Mouse (Mus musculus): Measurements from ENCODE around the gene Fkbp9. TPM values are rescaled to one million over a fixed set of nuclear protein-coding genes. Genes with fewer than 3 reads are reported as not detected.

Gene Fkbp9
- polyA plus RNA-seq, 1 experiment from 2014 or later = 89.0 TPM

GRCm38 (mm10) chr6:56888561-56888960 lies 56.7 kb downstream of the Fkbp9 start:
- Histone ChIP-seq H3K27ac (ENCODE audit: low read length) (no peak overlapping the region), H3K4me3 (ENCODE audit: low read length) (no peak overlapping the region), H3K27me3 (replicated peaks; ENCODE audit: control insufficient read depth, insufficient read depth, low read length) (no peaks in the 10 kb centered on the region), H3K4me1 (ENCODE audit: control insufficient read depth, insufficient read depth, low read length) (no peaks in the 10 kb centered on the region), H3K9me3 (ENCODE audit: control insufficient read depth, low read length) (no peaks in the 10 kb centered on the region), H3K36me3 (ENCODE audit: control insufficient read depth, insufficient read depth, low read length) (peaks cover 2% of the 10 kb centered on the region; the same call in 1 of the 2 replicates), H3K9ac (ENCODE audit: low read depth, low read length) (no peak overlapping the region), H3K4me2 (ENCODE audit: low read depth, low read length) (no peak overlapping the region)
- 94% methylated on average over 6 of the region's 6 CpGs for WGBS
- ATAC-seq = no peak

- Histone ChIP-seq H3K36me3 (ENCODE audit: control insufficient read depth, insufficient read depth, low read length) (peaks cover 2% of the 10 kb centered on the region; the same call in 1 of the 2 replicates), H3K4me1 (ENCODE audit: control insufficient read depth, insufficient read depth, low read length) (no peaks in the 10 kb centered on the region), H3K4me3 (ENCODE audit: low read length) (no peak overlapping the region), H3K27me3 (replicated peaks; ENCODE audit: control insufficient read depth, insufficient read depth, low read length) (no peaks in the 10 kb centered on the region), H3K4me2 (ENCODE audit: low read depth, low read length) (no peak overlapping the region), H3K27ac (ENCODE audit: low read length) (no peak overlapping the region), H3K9ac (ENCODE audit: low read depth, low read length) (no peak overlapping the region), H3K9me3 (ENCODE audit: control insufficient read depth, low read length) (no peaks in the 10 kb centered on the region)
- 98% methylated on average over 2 of the region's 2 CpGs for WGBS
- no peak for ATAC-seq
Observed at GRCm38 (mm10) chr6:56890762-56891161, 58.9 kb downstream of the Fkbp9 start.

- Histone ChIP-seq H3K9ac (ENCODE audit: low read depth, low read length) (no peak overlapping the region), H3K27me3 (replicated peaks; ENCODE audit: control insufficient read depth, insufficient read depth, low read length) (no peaks in the 10 kb centered on the region), H3K4me2 (ENCODE audit: low read depth, low read length) (no peak overlapping the region), H3K27ac (ENCODE audit: low read length) (no peak overlapping the region), H3K4me1 (ENCODE audit: control insufficient read depth, insufficient read depth, low read length) (peaks cover 23% of the 10 kb centered on the region), H3K9me3 (ENCODE audit: control insufficient read depth, low read length) (no peaks in the 10 kb centered on the region), H3K36me3 (ENCODE audit: control insufficient read depth, insufficient read depth, low read length) (no peaks in the 10 kb centered on the region), H3K4me3 (ENCODE audit: low read length) (no peak overlapping the region)
- no peak for ATAC-seq
- 64% methylated on average over 3 of the region's 3 CpGs for WGBS
Observed at GRCm38 (mm10) chr6:56899601-56900000, 67.7 kb downstream of the Fkbp9 start.

DNA sequence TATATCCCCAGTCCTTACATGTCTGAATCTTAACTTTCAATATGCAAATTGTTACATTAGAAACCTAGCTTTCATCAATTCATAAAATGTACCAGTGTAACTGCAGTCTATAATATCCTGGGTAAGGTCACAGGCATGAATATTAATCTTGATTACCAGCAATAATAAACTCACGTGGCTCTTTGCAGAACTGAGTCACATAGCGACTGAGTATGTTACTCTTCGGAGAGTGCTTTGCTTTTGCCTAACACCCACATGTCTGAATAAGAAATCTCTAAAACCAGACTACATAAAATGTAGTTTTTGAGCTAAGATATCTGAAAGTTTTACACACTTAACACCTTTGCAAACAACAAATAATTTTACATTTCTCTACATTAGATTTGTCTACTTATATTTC lies 69.5 kb downstream of the Fkbp9 start:
- Histone ChIP-seq H3K36me3 (ENCODE audit: control insufficient read depth, insufficient read depth, low read length) (no peaks in the 10 kb centered on the region), H3K9ac (ENCODE audit: low read depth, low read length) (no peak overlapping the region), H3K27me3 (replicated peaks; ENCODE audit: control insufficient read depth, insufficient read depth, low read length) (no peaks in the 10 kb centered on the region), H3K27ac (ENCODE audit: low read length) (no peak overlapping the region), H3K4me2 (ENCODE audit: low read depth, low read length) (0 out of 2 replicates have a peak overlapping the region, but pooled peaks have one; percentile 32), H3K4me1 (ENCODE audit: control insufficient read depth, insufficient read depth, low read length) (peaks cover 29% of the 10 kb centered on the region), H3K4me3 (ENCODE audit: low read length) (peak overlapping the region; percentile 22; the same call in 1 of the 2 replicates), H3K9me3 (ENCODE audit: control insufficient read depth, low read length) (no peaks in the 10 kb centered on the region)
- ATAC-seq = peak; percentile 70
- 46% methylated on average over 3 of the region's 3 CpGs for WGBS

- Histone ChIP-seq H3K36me3 (ENCODE audit: control insufficient read depth, insufficient read depth, low read length) (no peaks in the 10 kb centered on the region), H3K4me3 (ENCODE audit: low read length) (peak overlapping the region; percentile 22; the same call in 1 of the 2 replicates), H3K4me1 (ENCODE audit: control insufficient read depth, insufficient read depth, low read length) (peaks cover 33% of the 10 kb centered on the region), H3K9me3 (ENCODE audit: control insufficient read depth, low read length) (no peaks in the 10 kb centered on the region), H3K4me2 (ENCODE audit: low read depth, low read length) (peak overlapping the region; percentile 37), H3K27me3 (replicated peaks; ENCODE audit: control insufficient read depth, insufficient read depth, low read length) (no peaks in the 10 kb centered on the region), H3K9ac (ENCODE audit: low read depth, low read length) (no peak overlapping the region), H3K27ac (ENCODE audit: low read length) (peak overlapping the region; percentile 79)
- ATAC-seq = peak; percentile 95
- WGBS = 39% methylated on average over 12 of the region's 12 CpGs
Observed at GRCm38 (mm10) chr6:56901824-56902386, 70.0 kb downstream of the Fkbp9 start.

DNA sequence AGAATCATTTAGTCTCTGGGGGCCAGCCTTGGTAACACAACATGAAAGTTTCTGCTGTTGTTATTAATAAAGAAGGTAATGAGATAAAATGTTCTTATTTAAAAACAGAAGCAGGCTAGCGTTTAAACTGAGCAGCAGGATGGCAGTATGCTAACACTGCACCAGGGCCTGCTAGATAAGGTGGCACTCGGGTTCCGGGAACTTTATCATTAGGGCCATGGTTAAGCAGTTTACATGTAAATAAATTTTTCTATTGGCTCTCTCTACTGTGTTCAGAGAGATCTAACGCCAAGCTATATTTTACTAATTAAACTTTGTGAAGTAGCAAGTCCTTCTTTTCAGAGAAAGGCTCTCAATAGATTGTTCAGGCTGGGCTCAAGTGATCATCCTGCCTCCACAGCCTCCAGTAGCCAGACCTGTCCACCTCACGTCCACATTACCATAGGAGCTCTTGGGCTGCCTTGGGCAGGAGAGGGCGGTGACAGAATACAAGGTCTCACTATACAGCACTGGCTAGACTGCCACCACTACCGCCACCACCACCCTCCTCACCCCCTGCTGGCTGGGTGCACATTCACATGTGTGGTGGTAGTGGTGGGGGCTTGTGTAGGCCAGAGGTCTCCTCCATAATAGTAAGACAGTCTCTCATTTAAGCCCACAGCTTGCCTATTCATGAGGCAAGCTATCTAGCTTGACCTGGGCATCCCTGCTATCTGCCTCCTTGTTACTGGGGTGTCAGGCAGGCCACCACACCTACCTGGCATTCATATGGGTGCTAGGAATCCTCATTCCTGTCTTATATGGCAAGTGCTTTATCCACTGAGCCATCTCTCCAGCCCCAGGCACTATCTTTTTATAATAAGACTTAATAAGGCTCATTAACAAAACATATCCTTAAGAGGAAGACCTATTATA lies 71.0 kb downstream of the Fkbp9 start:
- no peak for ATAC-seq
- Histone ChIP-seq H3K36me3 (ENCODE audit: control insufficient read depth, insufficient read depth, low read length) (no peaks in the 10 kb centered on the region), H3K9ac (ENCODE audit: low read depth, low read length) (peak overlapping the region; percentile 13; the same call in 1 of the 2 replicates), H3K27ac (ENCODE audit: low read length) (no peak overlapping the region), H3K9me3 (ENCODE audit: control insufficient read depth, low read length) (no peaks in the 10 kb centered on the region), H3K4me1 (ENCODE audit: control insufficient read depth, insufficient read depth, low read length) (peaks cover 33% of the 10 kb centered on the region), H3K4me2 (ENCODE audit: low read depth, low read length) (no peak overlapping the region), H3K4me3 (ENCODE audit: low read length) (no peak overlapping the region), H3K27me3 (replicated peaks; ENCODE audit: control insufficient read depth, insufficient read depth, low read length) (no peaks in the 10 kb centered on the region)
- WGBS = 76% methylated on average over 7 of the region's 7 CpGs

GRCm38 (mm10) chr6:56903831-56904230 lies 72.0 kb downstream of the Fkbp9 start:
- Histone ChIP-seq H3K4me3 (ENCODE audit: low read length) (no peak overlapping the region), H3K9me3 (ENCODE audit: control insufficient read depth, low read length) (no peaks in the 10 kb centered on the region), H3K4me1 (ENCODE audit: control insufficient read depth, insufficient read depth, low read length) (peaks cover 33% of the 10 kb centered on the region), H3K9ac (ENCODE audit: low read depth, low read length) (no peak overlapping the region), H3K36me3 (ENCODE audit: control insufficient read depth, insufficient read depth, low read length) (no peaks in the 10 kb centered on the region), H3K27me3 (replicated peaks; ENCODE audit: control insufficient read depth, insufficient read depth, low read length) (no peaks in the 10 kb centered on the region), H3K4me2 (ENCODE audit: low read depth, low read length) (no peak overlapping the region), H3K27ac (ENCODE audit: low read length) (peak overlapping the region; percentile 23; the same call in 1 of the 2 replicates)
- 31% methylated on average over 6 of the region's 6 CpGs for WGBS
- no peak for ATAC-seq

DNA sequence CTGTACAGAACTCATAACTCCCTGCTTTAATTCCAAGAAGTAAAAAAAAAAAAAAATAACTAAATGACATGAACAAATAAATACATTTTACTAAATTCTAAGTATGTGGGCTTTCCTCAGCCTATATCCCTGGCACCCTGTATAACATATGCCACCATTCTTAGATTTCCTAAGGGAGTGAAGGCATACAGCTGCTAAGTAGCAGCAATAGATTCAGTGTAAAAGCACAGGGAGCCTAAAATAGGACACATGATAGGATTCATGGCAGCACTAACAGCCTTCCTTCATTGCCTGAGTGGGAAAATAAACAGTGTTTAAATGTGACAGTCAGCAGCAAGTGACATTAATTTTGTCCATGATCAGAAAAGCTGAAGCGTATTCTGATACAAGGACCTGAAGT lies 72.5 kb downstream of the Fkbp9 start:
- Histone ChIP-seq H3K36me3 (ENCODE audit: control insufficient read depth, insufficient read depth, low read length) (no peaks in the 10 kb centered on the region), H3K4me2 (ENCODE audit: low read depth, low read length) (no peak overlapping the region), H3K4me1 (ENCODE audit: control insufficient read depth, insufficient read depth, low read length) (peaks cover 33% of the 10 kb centered on the region), H3K27me3 (replicated peaks; ENCODE audit: control insufficient read depth, insufficient read depth, low read length) (no peaks in the 10 kb centered on the region), H3K9ac (ENCODE audit: low read depth, low read length) (no peak overlapping the region), H3K27ac (ENCODE audit: low read length) (no peak overlapping the region; the same call in 1 of the 2 replicates), H3K9me3 (ENCODE audit: control insufficient read depth, low read length) (no peaks in the 10 kb centered on the region), H3K4me3 (ENCODE audit: low read length) (no peak overlapping the region)
- no peak for ATAC-seq
- 76% methylated on average over 1 of the region's 1 CpGs for WGBS

DNA sequence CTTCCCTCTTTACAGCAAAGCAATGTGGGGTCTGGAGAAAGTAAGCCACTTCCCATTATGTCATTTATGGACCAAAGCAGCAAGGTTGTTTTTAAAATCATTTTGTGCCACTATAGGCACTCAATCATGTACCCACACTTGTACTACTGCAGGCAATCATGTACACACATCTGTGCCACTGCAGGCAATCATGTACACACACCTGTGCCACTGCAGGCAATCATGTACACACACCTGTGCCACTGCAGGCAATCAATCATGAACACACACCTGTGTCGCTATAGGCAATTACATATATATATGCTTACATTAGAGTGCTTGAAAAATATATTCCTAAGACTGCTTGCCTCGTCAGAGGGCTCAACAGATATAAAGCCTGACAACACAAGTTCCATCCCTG lies 73.1 kb downstream of the Fkbp9 start:
- Histone ChIP-seq H3K4me2 (ENCODE audit: low read depth, low read length) (no peak overlapping the region), H3K9me3 (ENCODE audit: control insufficient read depth, low read length) (no peaks in the 10 kb centered on the region), H3K27ac (ENCODE audit: low read length) (no peak overlapping the region; the same call in 1 of the 2 replicates), H3K9ac (ENCODE audit: low read depth, low read length) (no peak overlapping the region), H3K4me1 (ENCODE audit: control insufficient read depth, insufficient read depth, low read length) (peaks cover 33% of the 10 kb centered on the region), H3K36me3 (ENCODE audit: control insufficient read depth, insufficient read depth, low read length) (no peaks in the 10 kb centered on the region), H3K27me3 (replicated peaks; ENCODE audit: control insufficient read depth, insufficient read depth, low read length) (no peaks in the 10 kb centered on the region), H3K4me3 (ENCODE audit: low read length) (no peak overlapping the region)
- 72% methylated on average over 2 of the region's 2 CpGs for WGBS
- ATAC-seq = no peak
